ENCODE assay signal across 8 mouse cellular contexts in the genomic region with DNA sequence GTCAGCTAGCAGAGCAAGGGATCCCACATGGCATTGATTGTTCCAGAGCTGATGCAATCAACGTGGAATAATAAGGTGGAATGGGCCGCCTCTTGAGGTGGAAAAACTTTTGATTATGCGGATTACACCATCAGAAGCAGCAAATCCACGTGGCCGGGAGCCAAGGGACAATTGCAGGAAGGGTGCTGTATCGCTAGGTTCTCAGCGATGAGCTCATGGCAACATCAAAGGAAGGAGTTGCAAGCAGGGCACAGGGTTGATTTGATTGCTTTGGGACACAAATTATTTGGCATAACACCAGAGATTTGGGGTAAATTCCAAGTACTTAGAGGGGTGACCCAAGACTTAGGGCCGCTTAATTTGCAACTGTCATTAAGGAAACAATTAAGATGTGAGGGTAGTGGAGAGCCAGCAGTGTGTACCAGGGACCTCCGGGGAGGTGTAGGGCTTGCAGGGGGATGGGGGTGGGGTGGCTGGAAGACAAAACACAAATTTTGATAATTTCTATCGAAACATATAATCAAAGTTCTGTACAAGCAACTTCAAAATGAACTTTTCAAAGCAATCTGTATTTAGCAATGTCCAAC.
DNase-seq lines count a peak whose midpoint lies in the region; ATAC-seq lines count a peak whose summit lies in the region.
"Had no signal": no experiment of that assay in that cellular context is flagged by ENCODE, and none has a peak within 500 bp of the region (broad histone marks: within the 10 kb centered on the region; RNA-seq: fewer than 3 reads in every experiment).

No protein-coding gene starts in this region.

- DNase-seq in gastrocnemius, adult 18-20 months (ENCODE audit: low spot score) = peak; percentile 19
- DNase-seq in gastrocnemius, postnatal 4 days (ENCODE audit: low spot score in 2 of 2) = no peak
- DNase-seq in midbrain, embryonic 10.5 days (ENCODE audit: low spot score) = no peak
- peak; percentile 73 for DNase-seq in embryonic facial prominence, embryonic 14.5 days (ENCODE audit: low spot score)
- peak; percentile 15 for DNase-seq in lung, postnatal 14 days

- WGBS in midbrain, embryonic 12.5 days = 67% methylated on average over 10 of the region's 10 CpGs
- WGBS in midbrain, embryonic 10.5 days = 66% methylated on average over 10 of the region's 10 CpGs
- 42% methylated on average over 10 of the region's 10 CpGs for WGBS in embryonic facial prominence, embryonic 14.5 days

- no peak overlapping the region for H3K4me3 ChIP-seq in midbrain, embryonic 12.5 days
- no peak overlapping the region for H3K4me3 ChIP-seq in midbrain, embryonic 10.5 days
- H3K4me3 ChIP-seq in embryonic facial prominence, embryonic 14.5 days (ENCODE audit: low read depth, low read length) = no peak overlapping the region

- peak; percentile 44; the same call in 1 of the 2 replicates for ATAC-seq in midbrain, embryonic 12.5 days (ENCODE audit: low FRiP score, low read depth)
- 0 out of 2 replicates have a peak, but pooled peaks have one; percentile 33 for ATAC-seq in embryonic facial prominence, embryonic 14.5 days (ENCODE audit: low read depth)
- ATAC-seq in activated CD4-positive, CD25-positive, alpha-beta regulatory T cell, adult 4 months = no peak
- ATAC-seq: intestine, postnatal 0 days had no signal

- H3K27ac ChIP-seq in midbrain, embryonic 12.5 days (replicated peaks) = no peak overlapping the region
- no peak overlapping the region for H3K27ac ChIP-seq in midbrain, embryonic 10.5 days (replicated peaks)
- no peak overlapping the region for H3K27ac ChIP-seq in embryonic facial prominence, embryonic 14.5 days (replicated peaks; ENCODE audit: low read depth, low read length)

- H3K4me1 ChIP-seq in midbrain, embryonic 12.5 days = peaks cover 7% of the 10 kb centered on the region; the same call in 1 of the 2 replicates
- 0 out of 2 replicates have a peak, but pooled peaks cover 4% of the 10 kb centered on the region for H3K4me1 ChIP-seq in midbrain, embryonic 10.5 days
- H3K4me1 ChIP-seq in embryonic facial prominence, embryonic 14.5 days (ENCODE audit: control insufficient read depth, insufficient read depth, low read length) = peaks cover 12% of the 10 kb centered on the region

- H3K9me3 ChIP-seq in midbrain, embryonic 12.5 days = no peaks in the 10 kb centered on the region
- H3K9me3 ChIP-seq in midbrain, embryonic 10.5 days (replicated peaks) = no peaks in the 10 kb centered on the region
- H3K9me3 ChIP-seq in embryonic facial prominence, embryonic 14.5 days (ENCODE audit: control insufficient read depth, low read length) = no peaks in the 10 kb centered on the region

- no peaks in the 10 kb centered on the region for H3K27me3 ChIP-seq in midbrain, embryonic 12.5 days
- H3K27me3 ChIP-seq in midbrain, embryonic 10.5 days (ENCODE audit: low read depth, poor library complexity, severe bottlenecking) = no peaks in the 10 kb centered on the region
- no peaks in the 10 kb centered on the region for H3K27me3 ChIP-seq in embryonic facial prominence, embryonic 14.5 days (replicated peaks; ENCODE audit: control insufficient read depth, insufficient read depth, low read length)

- no peak overlapping the region for H3K4me2 ChIP-seq in midbrain, embryonic 12.5 days (replicated peaks)
- no peak overlapping the region for H3K4me2 ChIP-seq in embryonic facial prominence, embryonic 14.5 days (ENCODE audit: low read depth, low read length)

- no peaks in the 10 kb centered on the region for H3K36me3 ChIP-seq in midbrain, embryonic 12.5 days
- no peaks in the 10 kb centered on the region for H3K36me3 ChIP-seq in midbrain, embryonic 10.5 days
- H3K36me3 ChIP-seq in embryonic facial prominence, embryonic 14.5 days (ENCODE audit: control insufficient read depth, insufficient read depth, low read length) = no peaks in the 10 kb centered on the region

- H3K9ac ChIP-seq in midbrain, embryonic 12.5 days (replicated peaks) = no peak overlapping the region
- H3K9ac ChIP-seq in embryonic facial prominence, embryonic 14.5 days (ENCODE audit: low read depth, low read length) = no peak overlapping the region

Comparison
In these comparisons a context has a peak if more than half of its experiments do, and no peak if none do; other contexts are left out.
1. DNase-seq: peak in gastrocnemius, adult 18-20 months (single experiment), embryonic facial prominence, embryonic 14.5 days (single experiment) and lung, postnatal 14 days (single experiment); none in gastrocnemius, postnatal 4 days (0 of 2) and midbrain, embryonic 10.5 days (single experiment).